Mouse (Mus musculus) midbrain, embryonic 13.5 days (tissue): ENCODE results near the gene Susd2. TPM values are rescaled to one million over a fixed set of nuclear protein-coding genes. Genes with fewer than 3 reads are reported as not detected.

Source experiments
- ATAC-seq: fragments of 200-750 bp; cut with Nextera tagmentation; 2 replicates; pipeline ENCODE4 v1.8.0; 2017; ENCODE audit warnings: mild to moderate bottlenecking, moderate TSS enrichment, moderate library complexity
- H3K27ac ChIP-seq: fragments of 300-500 bp; sonication (generic); 2 replicates; pipeline ENCODE4 v1.5.1; 2015; ENCODE audit warnings: inconsistent platforms, mild to moderate bottlenecking, moderate library complexity
- H3K27me3 ChIP-seq: fragments of 300-500 bp; sonication (generic); 2 replicates; pipeline ENCODE4 v1.6.1; 2015; ENCODE audit warnings: mild to moderate bottlenecking, inconsistent platforms
- H3K36me3 ChIP-seq: fragments of 300-500 bp; sonication (generic); 2 replicates; pipeline ENCODE4 v1.6.1; 2015; ENCODE audit warnings: mild to moderate bottlenecking, inconsistent platforms
- H3K4me1 ChIP-seq: fragments of 300-500 bp; sonication (generic); replicated peaks from 2 replicates; pipeline ENCODE4 v1.6.1; 2015; ENCODE audit warnings: inconsistent platforms
- H3K4me2 ChIP-seq: fragments of 300-500 bp; sonication (generic); replicated peaks from 2 replicates; pipeline ENCODE4 v1.6.1; 2015; ENCODE audit warnings: moderate library complexity, mild to moderate bottlenecking, inconsistent platforms
- H3K4me3 ChIP-seq: fragments of 300-500 bp; sonication (generic); replicated peaks from 2 replicates; pipeline ENCODE4 v1.5.1; 2015; ENCODE audit warnings: mild to moderate bottlenecking, inconsistent platforms
- H3K9ac ChIP-seq: fragments of 300-500 bp; sonication (generic); replicated peaks from 2 replicates; pipeline ENCODE4 v1.6.1; 2015; ENCODE audit warnings: mild to moderate bottlenecking, inconsistent platforms
- H3K9me3 ChIP-seq: fragments of 300-500 bp; sonication (generic); 2 replicates; pipeline ENCODE4 v1.6.1; 2016; ENCODE audit warnings: mild to moderate bottlenecking, inconsistent platforms
- WGBS: fragments of 180-500 bp; shearing (Covaris S2); methylation state at CpG from one replicate; pipeline ENCODE4 v1.1.7; 2015; 5-methylcytosine and 5-hydroxymethylcytosine counted together
- polyA plus RNA-seq: library from polyadenylated mRNA; unstranded; fragments of >200 nt; fragmentation: Nextera tagmentation; extraction: Ambion mirVana; gene quantifications from 2 replicates; pipeline ENCODE4 v1.2.1, GENCODE M21; 2015

Gene Susd2
- polyA plus RNA-seq, 1 experiment from 2014 or later, result 2.3 TPM

DNA sequence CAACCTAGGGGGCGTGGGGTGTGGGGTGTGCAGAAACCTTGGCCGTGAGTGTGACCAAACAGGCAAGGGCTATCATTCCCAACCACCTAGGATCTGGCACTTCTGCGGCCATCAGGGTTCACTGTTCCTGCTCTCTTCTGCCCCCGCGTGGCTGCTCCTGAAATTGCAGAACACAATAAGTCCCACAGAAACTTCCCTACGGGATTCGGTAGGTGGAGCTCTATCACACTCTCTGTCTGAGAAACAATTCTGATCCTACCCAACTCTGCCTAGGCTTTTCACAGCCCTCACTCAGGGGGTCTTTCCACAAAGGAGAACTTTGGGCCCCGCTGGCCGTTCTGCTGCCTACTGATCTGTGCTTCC lies 8.1 kb downstream of the Susd2 start:
- Histone ChIP-seq H3K9ac (no peak overlapping the region), H3K9me3 (no peaks in the 10 kb centered on the region), H3K27me3 (no peaks in the 10 kb centered on the region), H3K4me3 (no peak overlapping the region), H3K27ac (no peak overlapping the region), H3K4me2 (no peak overlapping the region), H3K4me1 (no peaks in the 10 kb centered on the region), H3K36me3 (no peaks in the 10 kb centered on the region)
- 4% methylated on average over 9 of the region's 9 CpGs for WGBS
- ATAC-seq, result no peak

DNA sequence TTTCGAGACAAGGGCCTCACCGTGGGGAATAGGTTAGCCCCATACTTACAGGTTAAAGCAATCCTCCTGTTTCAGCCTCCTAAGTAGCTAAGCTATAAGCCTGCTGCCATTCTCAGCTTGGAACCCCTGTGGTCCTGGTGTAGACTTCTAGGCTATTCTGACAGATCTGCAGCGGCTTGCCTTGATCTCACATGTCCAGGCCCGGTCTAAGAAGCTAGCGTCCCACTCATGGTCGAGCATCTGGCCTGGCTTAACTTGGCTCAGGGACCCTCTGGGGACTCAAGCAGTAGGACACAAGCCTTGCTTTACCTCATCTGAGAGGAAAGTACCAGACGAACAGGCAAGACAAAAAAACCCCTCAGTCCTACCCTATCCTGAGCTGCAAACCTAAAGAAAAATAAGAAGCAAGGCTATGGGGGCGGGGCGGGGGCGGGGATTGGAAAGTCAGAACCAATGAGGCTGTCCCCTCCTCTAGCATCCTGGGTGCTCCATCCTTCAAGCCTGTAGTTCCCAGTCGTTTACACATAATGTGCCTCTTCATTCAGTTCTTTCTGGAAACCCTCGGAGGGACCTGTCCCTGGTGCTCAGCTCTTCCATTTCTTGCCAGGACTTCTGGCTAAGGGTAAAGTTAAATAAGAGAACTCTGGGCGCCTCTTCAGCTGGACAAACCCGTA lies 8.7 kb downstream of the Susd2 start:
- ATAC-seq, result peak; percentile 13; the same call in 1 of the 2 replicates
- 71% methylated on average over 14 of the region's 14 CpGs for WGBS
- H3K4me1 ChIP-seq, result no peaks in the 10 kb centered on the region

DNA sequence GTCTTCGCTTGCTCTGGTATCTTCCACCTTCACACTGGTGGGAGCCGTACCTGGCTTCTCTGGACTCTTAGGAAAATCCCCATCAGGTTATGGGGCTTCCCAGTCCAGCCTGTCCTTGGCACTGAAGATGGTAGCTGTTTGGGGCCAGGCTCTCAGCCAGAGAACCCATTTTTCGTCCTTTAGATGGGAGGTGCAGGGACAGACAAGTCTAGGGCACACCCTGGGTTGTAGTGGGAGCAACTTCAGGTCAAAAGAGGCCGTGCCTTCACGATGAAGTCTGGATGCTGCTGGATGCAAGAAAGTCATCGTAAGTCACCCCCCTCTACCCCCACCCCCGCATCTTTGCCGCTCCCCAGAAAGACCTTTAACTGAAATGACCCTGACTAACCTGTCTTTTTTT lies 9.2 kb downstream of the Susd2 start:
- Histone ChIP-seq H3K36me3 (no peaks in the 10 kb centered on the region), H3K9ac (no peak overlapping the region), H3K4me1 (no peaks in the 10 kb centered on the region), H3K27ac (no peak overlapping the region), H3K4me3 (no peak overlapping the region), H3K9me3 (no peaks in the 10 kb centered on the region), H3K27me3 (no peaks in the 10 kb centered on the region), H3K4me2 (no peak overlapping the region)
- ATAC-seq, result no peak
- 95% methylated on average over 8 of the region's 8 CpGs for WGBS

More for the DNA sequence above, 8.7 kb downstream of the Susd2 start:
- Histone ChIP-seq H3K4me2 (no peak overlapping the region), H3K27ac (no peak overlapping the region), H3K36me3 (no peaks in the 10 kb centered on the region), H3K4me3 (no peak overlapping the region), H3K27me3 (no peaks in the 10 kb centered on the region), H3K9me3 (no peaks in the 10 kb centered on the region), H3K9ac (no peak overlapping the region)

DNA sequence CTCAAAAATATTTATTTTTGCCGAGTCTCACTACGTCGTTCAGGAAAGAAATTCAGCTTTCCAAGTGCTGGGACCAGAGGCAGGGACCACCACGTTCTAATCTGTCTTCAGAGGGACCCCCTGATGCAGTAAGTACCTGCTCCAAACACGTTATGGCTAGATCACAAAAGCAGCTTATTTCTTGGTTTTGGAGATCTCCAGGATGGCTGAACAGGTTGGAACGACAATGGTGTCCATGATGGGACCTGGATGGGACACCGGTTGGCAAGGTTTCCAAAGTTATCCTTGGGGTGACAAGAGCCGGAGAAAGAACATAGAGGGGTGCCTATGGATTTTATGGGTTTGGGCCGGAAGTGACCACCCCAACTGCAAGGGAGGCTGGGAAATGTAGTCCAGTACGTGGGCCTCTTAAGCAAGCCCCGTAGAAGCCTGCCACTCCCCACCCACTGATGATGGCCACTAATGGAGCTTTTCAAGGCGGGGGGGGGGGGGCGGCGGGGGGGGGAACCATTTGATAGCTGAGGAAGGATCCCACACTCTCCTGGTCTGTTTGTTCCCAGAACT lies 10.2 kb downstream of the Susd2 start:
- Histone ChIP-seq H3K4me2 (no peak overlapping the region), H3K36me3 (no peaks in the 10 kb centered on the region), H3K27ac (no peak overlapping the region), H3K27me3 (no peaks in the 10 kb centered on the region), H3K9ac (no peak overlapping the region), H3K4me3 (no peak overlapping the region), H3K9me3 (no peaks in the 10 kb centered on the region), H3K4me1 (no peaks in the 10 kb centered on the region)
- 85% methylated on average over 11 of the region's 14 CpGs for WGBS
- no peak for ATAC-seq

DNA sequence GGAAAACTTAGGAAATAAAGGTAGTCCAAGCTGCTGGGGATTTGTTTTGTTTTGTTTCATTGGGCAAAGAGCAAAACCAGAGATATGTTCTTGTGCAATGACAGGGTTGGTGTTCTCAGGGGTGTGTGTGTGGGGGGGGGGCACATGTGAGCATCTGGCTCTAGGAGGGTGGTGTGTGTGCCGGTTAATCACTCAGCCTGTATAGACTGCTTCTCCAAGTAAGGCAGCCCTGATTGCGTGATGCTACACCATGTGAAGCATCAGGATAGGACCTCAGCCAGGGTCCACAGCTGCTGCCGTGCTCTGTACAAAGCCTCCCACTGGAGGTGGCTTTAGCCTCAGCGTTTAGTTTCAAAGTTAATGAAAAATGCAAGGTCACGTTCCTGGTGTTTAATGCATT lies 10.8 kb downstream of the Susd2 start:
- Histone ChIP-seq H3K27ac (no peak overlapping the region), H3K27me3 (no peaks in the 10 kb centered on the region), H3K4me3 (no peak overlapping the region), H3K9me3 (no peaks in the 10 kb centered on the region), H3K36me3 (no peaks in the 10 kb centered on the region), H3K4me2 (no peak overlapping the region), H3K9ac (no peak overlapping the region), H3K4me1 (no peaks in the 10 kb centered on the region)
- 85% methylated on average over 5 of the region's 5 CpGs for WGBS
- no peak for ATAC-seq

DNA sequence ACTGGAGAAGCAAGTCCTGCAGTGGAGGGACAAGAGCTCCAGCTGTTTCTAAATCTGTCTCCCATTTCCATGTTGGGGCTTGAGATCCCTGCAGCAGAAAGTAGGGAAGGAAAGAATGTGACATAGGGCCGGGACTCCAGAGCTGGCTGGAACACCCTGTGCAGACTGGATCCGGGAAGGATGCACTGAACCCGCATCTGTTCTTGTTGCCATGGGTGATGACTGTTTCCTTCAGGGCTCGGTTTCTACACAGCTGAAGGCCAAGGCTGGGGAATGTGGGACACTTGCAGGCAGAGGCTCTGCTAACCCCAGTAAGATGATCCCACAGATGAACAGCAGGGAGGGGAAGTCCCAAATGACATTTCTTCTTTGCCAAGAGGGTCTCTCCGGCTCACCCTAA lies 11.2 kb downstream of the Susd2 start:
- H3K4me2 ChIP-seq, result no peak overlapping the region
- no peak overlapping the region for H3K4me3 ChIP-seq
- H3K9ac ChIP-seq, result no peak overlapping the region
- H3K27ac ChIP-seq, result no peak overlapping the region
- no peaks in the 10 kb centered on the region for H3K36me3 ChIP-seq
- H3K27me3 ChIP-seq, result no peaks in the 10 kb centered on the region
- H3K4me1 ChIP-seq, result no peaks in the 10 kb centered on the region
- ATAC-seq, result no peak
- WGBS, result 57% methylated on average over 5 of the region's 5 CpGs
- H3K9me3 ChIP-seq, result no peaks in the 10 kb centered on the region

DNA sequence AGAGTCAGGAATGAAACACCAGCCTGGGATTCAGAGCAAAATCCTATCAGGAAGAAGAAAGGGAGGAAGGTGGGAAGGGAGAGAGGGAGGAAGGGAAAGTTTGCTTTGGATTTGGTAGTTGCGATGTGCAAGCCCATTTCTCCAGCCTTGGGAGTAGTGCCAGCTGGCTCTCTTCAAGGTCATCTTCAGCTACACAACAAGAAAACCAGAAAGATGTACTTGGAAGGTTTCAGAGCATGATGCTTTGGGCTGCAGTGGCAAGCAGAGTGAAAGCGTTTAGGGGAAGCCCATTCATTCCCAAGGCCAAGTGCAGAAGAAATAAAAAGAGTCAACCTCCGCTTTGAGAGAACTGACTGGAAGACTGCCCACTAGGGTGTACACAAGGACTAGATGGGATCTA lies 16.3 kb downstream of the Susd2 start:
- ATAC-seq, result no peak
- no peaks in the 10 kb centered on the region for H3K36me3 ChIP-seq

DNA sequence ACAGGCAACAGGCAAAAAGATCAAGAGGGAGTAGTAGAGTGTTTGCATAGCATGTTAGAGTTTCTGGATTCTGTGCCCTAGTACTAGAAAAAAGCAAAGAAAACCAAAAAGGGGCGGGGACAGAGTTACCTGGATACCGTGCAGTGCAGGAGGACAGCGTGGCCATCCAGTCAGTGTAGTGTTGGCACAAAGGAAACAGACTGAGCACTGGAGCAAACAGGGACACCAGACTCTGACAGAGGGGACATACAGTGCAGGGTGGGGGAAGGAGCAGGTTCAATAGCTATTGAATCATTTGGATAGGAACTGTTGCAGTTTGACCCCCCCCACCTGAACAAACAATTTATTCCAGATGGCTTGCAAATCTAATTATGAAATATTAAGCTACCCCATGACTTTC lies 16.8 kb downstream of the Susd2 start:
- 67% methylated on average over 3 of the region's 3 CpGs for WGBS
- Histone ChIP-seq H3K27me3 (no peaks in the 10 kb centered on the region), H3K4me1 (no peaks in the 10 kb centered on the region), H3K9ac (no peak overlapping the region), H3K27ac (no peak overlapping the region), H3K36me3 (no peaks in the 10 kb centered on the region), H3K9me3 (no peaks in the 10 kb centered on the region), H3K4me3 (no peak overlapping the region), H3K4me2 (no peak overlapping the region)
- no peak for ATAC-seq

More for the DNA sequence above, 16.3 kb downstream of the Susd2 start:
- H3K4me2 ChIP-seq, result no peak overlapping the region
- no peak overlapping the region for H3K9ac ChIP-seq
- no peaks in the 10 kb centered on the region for H3K9me3 ChIP-seq
- no peaks in the 10 kb centered on the region for H3K27me3 ChIP-seq
- H3K4me3 ChIP-seq, result no peak overlapping the region
- no peak overlapping the region for H3K27ac ChIP-seq
- WGBS, result 88% methylated on average over 3 of the region's 3 CpGs
- no peaks in the 10 kb centered on the region for H3K4me1 ChIP-seq

DNA sequence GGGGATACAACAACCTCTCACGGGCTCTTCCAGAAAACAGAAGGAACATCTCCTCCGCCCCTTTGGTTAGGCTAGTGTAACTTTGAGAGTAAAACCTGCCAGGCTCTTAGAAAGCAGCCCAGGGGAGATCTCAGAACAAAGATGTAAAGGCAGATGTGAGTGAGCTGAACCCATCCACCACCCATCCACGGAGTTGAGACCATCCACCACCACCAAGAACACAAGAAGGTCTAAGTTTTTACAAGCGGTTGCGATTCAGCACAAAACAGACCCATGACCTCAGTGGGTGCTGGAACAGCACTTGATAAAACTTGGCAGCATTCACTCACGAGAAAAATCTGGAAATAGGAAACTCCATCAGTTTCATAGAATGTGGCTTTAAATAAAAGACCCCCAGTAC lies 17.9 kb downstream of the Susd2 start:
- H3K27me3 ChIP-seq, result no peaks in the 10 kb centered on the region
- H3K9ac ChIP-seq, result no peak overlapping the region
- no peaks in the 10 kb centered on the region for H3K36me3 ChIP-seq
- H3K4me3 ChIP-seq, result no peak overlapping the region
- no peak overlapping the region for H3K4me2 ChIP-seq
- no peak for ATAC-seq
- H3K9me3 ChIP-seq, result no peaks in the 10 kb centered on the region
- 73% methylated on average over 6 of the region's 6 CpGs for WGBS
- no peaks in the 10 kb centered on the region for H3K4me1 ChIP-seq
- no peak overlapping the region for H3K27ac ChIP-seq

DNA sequence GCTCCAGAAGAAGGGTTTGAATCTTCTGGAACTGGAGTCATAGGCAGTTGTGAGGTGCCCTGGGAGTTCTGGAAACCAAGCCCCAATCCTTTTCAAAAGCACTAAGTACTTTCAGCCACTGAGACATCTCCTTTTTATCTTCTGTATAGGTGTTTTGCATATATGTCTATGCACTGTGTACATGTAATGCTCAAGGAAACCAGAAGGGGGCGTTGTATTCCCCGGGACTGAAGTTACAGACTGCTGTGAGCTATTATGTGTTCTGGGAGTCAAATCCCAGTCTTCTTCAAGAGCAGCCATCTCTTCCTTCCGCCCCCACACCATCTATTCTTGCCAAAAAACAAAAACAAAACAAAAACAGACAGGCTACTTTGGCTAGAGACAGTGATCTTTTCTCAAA lies 23.0 kb downstream of the Susd2 start:
- Histone ChIP-seq H3K36me3 (no peaks in the 10 kb centered on the region), H3K4me2 (no peak overlapping the region), H3K9me3 (no peaks in the 10 kb centered on the region), H3K4me3 (no peak overlapping the region), H3K9ac (no peak overlapping the region), H3K27me3 (no peaks in the 10 kb centered on the region), H3K4me1 (no peaks in the 10 kb centered on the region), H3K27ac (no peak overlapping the region)
- ATAC-seq, result no peak
- WGBS, result 50% methylated on average over 3 of the region's 3 CpGs

DNA sequence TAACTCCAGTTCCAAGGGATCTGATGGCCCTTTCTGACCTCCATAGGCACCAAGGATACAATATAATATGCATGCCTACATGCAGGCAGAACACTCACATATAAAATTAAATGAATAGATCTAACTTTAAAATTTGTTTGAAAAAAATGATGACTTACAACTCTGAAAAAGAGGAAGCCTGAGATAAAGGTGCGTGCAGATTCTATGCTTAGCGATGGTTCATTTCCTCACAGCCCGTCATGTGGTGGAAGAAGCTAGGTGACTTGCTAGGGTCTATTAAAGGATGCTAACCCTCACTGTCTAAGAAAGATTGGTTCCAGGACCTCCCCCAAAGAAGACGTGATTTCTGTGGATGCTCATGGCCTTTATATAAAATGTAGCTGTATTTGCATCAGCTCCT lies 27.8 kb downstream of the Susd2 start:
- Histone ChIP-seq H3K36me3 (no peaks in the 10 kb centered on the region), H3K9me3 (no peaks in the 10 kb centered on the region), H3K4me2 (no peak overlapping the region), H3K4me3 (no peak overlapping the region), H3K4me1 (no peaks in the 10 kb centered on the region), H3K27me3 (no peaks in the 10 kb centered on the region), H3K9ac (no peak overlapping the region), H3K27ac (no peak overlapping the region)
- no peak for ATAC-seq
- 92% methylated on average over 4 of the region's 4 CpGs for WGBS

DNA sequence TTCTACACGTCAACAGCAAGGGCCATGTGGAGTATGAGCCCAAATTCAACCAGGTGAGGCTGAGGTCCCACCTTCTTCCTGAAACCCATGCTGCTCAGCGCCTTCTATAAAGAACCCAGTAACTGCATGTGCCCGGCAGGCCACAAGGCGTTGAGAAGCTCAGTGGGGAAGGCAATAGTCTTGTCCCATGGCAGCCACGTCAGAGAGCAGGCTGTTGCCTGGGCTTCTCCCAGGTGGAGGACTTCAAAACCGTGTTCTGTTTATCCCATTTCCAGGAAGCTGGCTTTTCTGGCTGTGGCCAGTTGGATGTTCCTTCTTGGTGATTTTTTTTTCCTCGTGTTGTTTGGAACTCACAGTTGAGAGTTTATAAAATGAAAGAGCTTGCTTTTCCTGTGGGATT lies 33.3 kb downstream of the Susd2 start:
- Histone ChIP-seq H3K4me2 (no peak overlapping the region), H3K4me1 (no peaks in the 10 kb centered on the region), H3K9ac (no peak overlapping the region), H3K4me3 (no peak overlapping the region), H3K9me3 (no peaks in the 10 kb centered on the region), H3K36me3 (no peaks in the 10 kb centered on the region), H3K27me3 (no peaks in the 10 kb centered on the region), H3K27ac (no peak overlapping the region)
- no peak for ATAC-seq
- 72% methylated on average over 7 of the region's 7 CpGs for WGBS

DNA sequence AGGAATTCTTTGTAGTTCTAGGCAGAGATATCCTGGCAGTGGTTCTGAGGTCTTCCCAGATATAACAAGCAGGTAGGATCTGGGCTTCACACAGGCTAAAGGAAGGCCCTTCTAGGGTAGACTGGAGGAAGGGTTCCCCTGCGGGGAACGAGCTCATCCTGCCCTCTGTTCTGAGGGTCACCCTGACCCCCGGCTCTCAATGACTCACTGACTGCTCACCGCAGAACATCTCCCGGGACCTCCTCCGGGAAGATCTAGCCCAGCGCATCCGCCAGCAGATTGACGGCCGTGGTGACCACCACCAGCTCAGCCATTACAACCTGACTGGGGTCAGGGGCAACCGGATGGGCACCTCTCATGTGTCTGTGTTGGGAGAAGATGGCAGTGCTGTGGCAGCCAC lies 34.8 kb downstream of the Susd2 start:
- H3K4me2 ChIP-seq, result no peak overlapping the region
- ATAC-seq, result no peak
- H3K9me3 ChIP-seq, result no peaks in the 10 kb centered on the region
- no peak overlapping the region for H3K4me3 ChIP-seq
- H3K36me3 ChIP-seq, result no peaks in the 10 kb centered on the region
- no peaks in the 10 kb centered on the region for H3K4me1 ChIP-seq
- H3K27ac ChIP-seq, result no peak overlapping the region
- H3K9ac ChIP-seq, result no peak overlapping the region
- H3K27me3 ChIP-seq, result no peaks in the 10 kb centered on the region
- WGBS, result 92% methylated on average over 11 of the region's 11 CpGs
